Mouse (Mus musculus) liver, embryonic 13.5 days (tissue): ENCODE measurements at regions not wholly inside any gene's neighbourhood (a gene's known extent, or its start where the extent isn't known, plus 50 kb on each side); places are given as distances from the start of the nearest gene placed in this dataset.
"Not testable (repeated sequence)": the region's sequence is repeated elsewhere in the genome, so short reads cannot be mapped to it uniquely, and the experiment has no call there.

ENCODE experiments used
- ATAC-seq: fragments of 200-750 bp; cut with Nextera tagmentation; 2 replicates; pipeline ENCODE4 v1.8.0; 2017; ENCODE audit warnings: low read depth, mild to moderate bottlenecking, moderate number of reproducible peaks, moderate library complexity
- DNase-seq: peaks from one replicate; pipeline ENCODE4 v3.0.0; 2022
- H3K27ac ChIP-seq: fragments of 300-500 bp; sonication (generic); 2 replicates; pipeline ENCODE4 v1.5.1; 2015; ENCODE audit warnings: moderate library complexity, mild to moderate bottlenecking, inconsistent platforms
- H3K27me3 ChIP-seq: fragments of 300-500 bp; sonication (generic); 2 replicates; pipeline ENCODE4 v1.6.1; 2015; ENCODE audit warnings: mild to moderate bottlenecking, inconsistent platforms
- H3K36me3 ChIP-seq: fragments of 300-500 bp; sonication (generic); 2 replicates; pipeline ENCODE4 v1.6.1; 2015; ENCODE audit warnings: mild to moderate bottlenecking, inconsistent platforms
- H3K4me1 ChIP-seq: fragments of 300-500 bp; sonication (generic); replicated peaks from 2 replicates; pipeline ENCODE4 v1.6.1; 2015; ENCODE audit warnings: inconsistent platforms
- H3K4me2 ChIP-seq: fragments of 300-500 bp; sonication (generic); 2 replicates; pipeline ENCODE4 v1.6.1; 2015; ENCODE audit warnings: inconsistent platforms, mild to moderate bottlenecking, moderate library complexity
- H3K4me3 ChIP-seq: fragments of 300-500 bp; sonication (generic); replicated peaks from 2 replicates; pipeline ENCODE4 v1.5.1; 2015; ENCODE audit warnings: mild to moderate bottlenecking, inconsistent platforms
- H3K9ac ChIP-seq: fragments of 300-500 bp; sonication (generic); 2 replicates; pipeline ENCODE4 v1.6.1; 2015; ENCODE audit warnings: mild to moderate bottlenecking, inconsistent platforms
- H3K9me3 ChIP-seq: fragments of 300-500 bp; sonication (generic); replicated peaks from 2 replicates; pipeline ENCODE4 v1.6.1; 2016; ENCODE audit warnings: inconsistent platforms
- WGBS: fragments of 180-500 bp; shearing (Covaris S2); methylation state at CpG from one replicate; pipeline ENCODE4 v1.1.7; 2015; ENCODE audit not compliant: insufficient replicate concordance; 5-methylcytosine and 5-hydroxymethylcytosine counted together

GRCm38 (mm10) chr6:20092057-20092917 is 1123.0 kb upstream of the Kcnd2 start:
- no peaks in the 10 kb centered on the region for H3K4me1 ChIP-seq
- H3K27me3 ChIP-seq, result no peaks in the 10 kb centered on the region
- ATAC-seq (no peak), DNase-seq (no peak)
- H3K9ac ChIP-seq, result no peak overlapping the region
- no peak overlapping the region for H3K27ac ChIP-seq
- H3K9me3 ChIP-seq, result no peaks in the 10 kb centered on the region
- H3K4me3 ChIP-seq, result no peak overlapping the region
- H3K4me2 ChIP-seq, result no peak overlapping the region
- no peaks in the 10 kb centered on the region for H3K36me3 ChIP-seq
- 69% methylated on average over 10 of the region's 10 CpGs for WGBS

DNA sequence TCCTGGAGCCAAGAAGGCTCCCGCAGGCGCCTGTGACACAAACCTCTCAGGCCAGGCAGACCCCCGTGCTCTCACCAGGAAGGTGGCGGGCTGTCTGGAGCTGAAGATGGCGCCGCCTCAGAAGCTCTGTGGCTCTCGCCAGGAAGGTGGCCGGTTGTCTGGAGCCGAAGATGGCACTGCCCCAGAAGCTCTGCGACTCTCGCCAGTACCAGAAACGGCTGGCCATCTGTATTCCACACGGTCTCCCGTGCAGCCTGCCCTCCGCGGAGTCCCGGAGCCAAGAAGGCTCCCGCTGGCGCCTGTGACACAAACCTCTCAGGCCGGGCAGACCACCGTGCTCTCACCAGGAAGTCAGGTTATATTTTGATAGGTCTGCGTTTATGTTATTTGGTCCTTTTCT is 1081.3 kb upstream of the Kcnd2 start:
- H3K36me3 ChIP-seq, H3K27me3 ChIP-seq, H3K9me3 ChIP-seq, H3K4me1 ChIP-seq, H3K27ac ChIP-seq, H3K9ac ChIP-seq, DNase-seq, H3K4me2 ChIP-seq, ATAC-seq, H3K4me3 ChIP-seq: not testable (repeated sequence)
- 84% methylated on average over 22 of the region's 22 CpGs for WGBS

- H3K9ac ChIP-seq, result no peak overlapping the region
- H3K27ac ChIP-seq, result no peak overlapping the region
- no peak overlapping the region for H3K4me3 ChIP-seq
- no peak for DNase-seq
- no peak overlapping the region for H3K4me2 ChIP-seq
- ATAC-seq, result no peak
- no peaks in the 10 kb centered on the region for H3K4me1 ChIP-seq
- H3K27me3 ChIP-seq, result no peaks in the 10 kb centered on the region
- H3K9me3 ChIP-seq, result no peaks in the 10 kb centered on the region
- no peaks in the 10 kb centered on the region for H3K36me3 ChIP-seq
These were observed 1077.8 kb upstream of the Kcnd2 start for GRCm38 (mm10) chr6:20137546-20137945.
